Mouse (Mus musculus) lung, embryonic 16.5 days (tissue): ENCODE results near the gene Plac1. TPM values are rescaled to one million over a fixed set of nuclear protein-coding genes. Genes with fewer than 3 reads are reported as not detected.
"Not testable (repeated sequence)": the region's sequence is repeated elsewhere in the genome, so short reads cannot be mapped to it uniquely, and the experiment has no call there.

Experiments used
- ATAC-seq: fragments of 200-750 bp; cut with Nextera tagmentation; 2 replicates; pipeline ENCODE4 v1.8.0; 2017; ENCODE audit warnings: low read depth, mild to moderate bottlenecking, moderate library complexity
- H3K27ac ChIP-seq: fragments of 300-500 bp; sonication (generic); 2 replicates; pipeline ENCODE4 v1.5.1; 2014; ENCODE audit warnings: mild to moderate bottlenecking, control low read depth, low read length
- H3K27me3 ChIP-seq: fragments of 300-500 bp; sonication (generic); 2 replicates; pipeline ENCODE4 v1.6.1; 2014; ENCODE audit warnings: low read depth, low read length, mixed read lengths; ENCODE audit not compliant: control insufficient read depth, insufficient read depth
- H3K36me3 ChIP-seq: fragments of 300-500 bp; sonication (generic); 2 replicates; pipeline ENCODE4 v1.6.1; 2014; ENCODE audit warnings: low read length; ENCODE audit not compliant: control insufficient read depth, insufficient read depth
- H3K4me1 ChIP-seq: fragments of 300-500 bp; sonication (generic); replicated peaks from 2 replicates; pipeline ENCODE4 v1.6.1; 2014; ENCODE audit warnings: low read length, mixed read lengths; ENCODE audit not compliant: control insufficient read depth, insufficient read depth
- H3K4me2 ChIP-seq: fragments of 300-500 bp; sonication (generic); 2 replicates; pipeline ENCODE4 v1.6.1; 2014; ENCODE audit warnings: low read depth, low read length, control low read depth
- H3K4me3 ChIP-seq: fragments of 300-500 bp; sonication (generic); 2 replicates; pipeline ENCODE4 v1.5.1; 2014; ENCODE audit warnings: mild to moderate bottlenecking, low read length, control low read depth
- H3K9ac ChIP-seq: fragments of 300-500 bp; sonication (generic); 2 replicates; pipeline ENCODE4 v1.6.1; 2014; ENCODE audit warnings: low read length, control low read depth
- H3K9me3 ChIP-seq: fragments of 300-500 bp; sonication (generic); 2 replicates; pipeline ENCODE4 v1.6.1; 2016; ENCODE audit warnings: low read length; ENCODE audit not compliant: control insufficient read depth
- WGBS: fragments of 180-500 bp; shearing (Covaris S2); extraction: QIAGEN DNeasy Blood & Tissue Kit; methylation state at CpG from one replicate; pipeline ENCODE4 v1.1.7; 2014; 5-methylcytosine and 5-hydroxymethylcytosine counted together
- polyA plus RNA-seq: library from polyadenylated mRNA; unstranded; fragments of >200 nt; fragmentation: Nextera tagmentation; extraction: Ambion mirVana; gene quantifications from 2 replicates; pipeline ENCODE4 v1.2.1, GENCODE M21; 2015

Gene Plac1
- 19.5 and 21.1 TPM in 2 replicates for polyA plus RNA-seq

DNA sequence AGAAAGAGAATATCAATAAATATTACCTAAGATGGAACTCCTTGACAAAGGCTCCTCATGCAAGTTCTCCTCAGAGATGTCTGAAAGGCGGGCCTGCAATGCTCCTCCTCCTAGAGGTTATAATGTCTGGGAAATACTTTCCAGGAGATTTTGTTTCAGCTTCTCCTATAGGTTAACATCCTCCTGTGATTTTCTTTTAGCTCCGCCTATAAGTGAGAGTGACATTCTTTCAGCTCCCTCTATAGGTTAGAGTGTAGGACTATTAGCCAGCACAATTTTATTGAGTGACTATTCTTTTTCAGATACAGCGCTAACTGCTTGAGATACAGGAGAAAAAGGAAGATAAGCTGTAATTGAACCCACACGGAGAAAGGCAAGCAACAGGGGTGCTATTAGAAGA lies at the start of gene Plac1:
Plac1 (minus strand) TSS at position 101 of the 400 bp plus-strand sequence.
- Histone ChIP-seq H3K4me1 (no peaks in the 10 kb centered on the region), H3K27ac (no peak within 1 kb of the TSS), H3K36me3 (no peaks in the 10 kb centered on the region), H3K9ac (no peak within 1 kb of the TSS), H3K9me3 (no peaks in the 10 kb centered on the region), H3K4me3 (no peak within 1 kb of the TSS), H3K4me2 (no peak within 1 kb of the TSS), H3K27me3 (no peaks in the 10 kb centered on the region)
- WGBS, result 76% methylated on average over 4 of the region's 4 CpGs
- ATAC-seq, result no peak

GRCm38 (mm10) chrX:53287924-53288323 lies 48.0 kb upstream of the Plac1 start:
- peak; percentile 76; the same call in 1 of the 2 replicates for ATAC-seq
- Histone ChIP-seq H3K4me2 (no peak overlapping the region), H3K27ac (peak overlapping the region; percentile 46; the same call in 1 of the 2 replicates), H3K36me3 (no peaks in the 10 kb centered on the region), H3K4me3 (no peak overlapping the region), H3K9me3 (no peaks in the 10 kb centered on the region), H3K4me1 (no peaks in the 10 kb centered on the region), H3K9ac (no peak overlapping the region), H3K27me3 (no peaks in the 10 kb centered on the region)
- 38% methylated on average over 5 of the region's 5 CpGs for WGBS

GRCm38 (mm10) chrX:53273124-53273523 lies 33.2 kb upstream of the Plac1 start, which contains the start of gene Fam122c:
Gene Fam122c, plus strand, starts transcription at chrX:53273424.
- H3K4me3 ChIP-seq, result no peak within 1 kb of the TSS
- no peak within 1 kb of the TSS for H3K4me2 ChIP-seq
- no peaks in the 10 kb centered on the region for H3K27me3 ChIP-seq
- no peak within 1 kb of the TSS for H3K27ac ChIP-seq
- no peaks in the 10 kb centered on the region for H3K9me3 ChIP-seq
- WGBS, result 44% methylated on average over 1 of the region's 1 CpGs
- H3K9ac ChIP-seq, result no peak within 1 kb of the TSS
- H3K4me1 ChIP-seq, result no peaks in the 10 kb centered on the region
- no peak for ATAC-seq
- no peaks in the 10 kb centered on the region for H3K36me3 ChIP-seq

GRCm38 (mm10) chrX:53271628-53272027 lies 31.7 kb upstream of the Plac1 start:
- H3K36me3 ChIP-seq, H3K9ac ChIP-seq, H3K9me3 ChIP-seq, H3K4me1 ChIP-seq, H3K27ac ChIP-seq, H3K4me2 ChIP-seq, ATAC-seq, H3K4me3 ChIP-seq, H3K27me3 ChIP-seq: not testable (repeated sequence)
- WGBS, result 74% methylated on average over 3 of the region's 3 CpGs

- Histone ChIP-seq H3K36me3 (no peaks in the 10 kb centered on the region), H3K27me3 (no peaks in the 10 kb centered on the region), H3K9ac (no peak overlapping the region), H3K9me3 (no peaks in the 10 kb centered on the region), H3K4me2 (peak overlapping the region; percentile 74), H3K4me3 (peak overlapping the region; percentile 66), H3K4me1 (0 out of 2 replicates have a peak, but pooled peaks cover 2% of the 10 kb centered on the region), H3K27ac (peak overlapping the region; percentile 59; the same call in 1 of the 2 replicates)
- ATAC-seq, result peak; percentile 13; the same call in 1 of the 2 replicates
- WGBS, result 12% methylated on average over 10 of the region's 10 CpGs
Measured at GRCm38 (mm10) chrX:53270063-53270432, 30.1 kb upstream of the Plac1 start.

GRCm38 (mm10) chrX:53269289-53270062 lies 29.6 kb upstream of the Plac1 start, which contains the start of gene Fam122b:
Gene Fam122b, minus strand, starts transcription at chrX:53269805.
- H3K4me1 ChIP-seq, result 0 out of 2 replicates have a peak, but pooled peaks cover 2% of the 10 kb centered on the region
- H3K4me3 ChIP-seq, result peak within 1 kb of the TSS; percentile 66
- H3K4me2 ChIP-seq, result peak within 1 kb of the TSS; percentile 74
- H3K27ac ChIP-seq, result peak within 1 kb of the TSS; percentile 81
- H3K9me3 ChIP-seq, result no peaks in the 10 kb centered on the region
- H3K27me3 ChIP-seq, result no peaks in the 10 kb centered on the region
- WGBS, result 14% methylated on average over 40 of the region's 40 CpGs
- ATAC-seq, result peak; percentile 86
- H3K9ac ChIP-seq, result peak within 1 kb of the TSS; percentile 69
- no peaks in the 10 kb centered on the region for H3K36me3 ChIP-seq

- 14% methylated on average over 10 of the region's 10 CpGs for WGBS
- peak overlapping the region; percentile 74 for H3K4me2 ChIP-seq
- H3K4me3 ChIP-seq, result peak overlapping the region; percentile 66
- no peaks in the 10 kb centered on the region for H3K27me3 ChIP-seq
- 0 out of 2 replicates have a peak, but pooled peaks cover 2% of the 10 kb centered on the region for H3K4me1 ChIP-seq
- H3K9ac ChIP-seq, result peak overlapping the region; percentile 69
- H3K36me3 ChIP-seq, result no peaks in the 10 kb centered on the region
- H3K9me3 ChIP-seq, result no peaks in the 10 kb centered on the region
- peak; percentile 93 for ATAC-seq
- peak overlapping the region; percentile 81 for H3K27ac ChIP-seq
Measured at GRCm38 (mm10) chrX:53268856-53269255, 28.9 kb upstream of the Plac1 start.

- Histone ChIP-seq H3K36me3 (no peaks in the 10 kb centered on the region), H3K9ac (no peak overlapping the region), H3K27me3 (no peaks in the 10 kb centered on the region), H3K4me1 (0 out of 2 replicates have a peak, but pooled peaks cover 2% of the 10 kb centered on the region), H3K4me2 (no peak overlapping the region), H3K4me3 (no peak overlapping the region), H3K9me3 (no peaks in the 10 kb centered on the region), H3K27ac (no peak overlapping the region)
- no peak for ATAC-seq
- 52% methylated on average over 9 of the region's 9 CpGs for WGBS
Measured at GRCm38 (mm10) chrX:53266186-53266585, 26.3 kb upstream of the Plac1 start.

GRCm38 (mm10) chrX:53255195-53255594 lies 15.3 kb upstream of the Plac1 start:
- Histone ChIP-seq H3K9me3 (no peaks in the 10 kb centered on the region), H3K4me3 (no peak overlapping the region), H3K4me2 (no peak overlapping the region), H3K36me3 (peaks cover 2% of the 10 kb centered on the region), H3K9ac (no peak overlapping the region), H3K27me3 (no peaks in the 10 kb centered on the region), H3K4me1 (no peaks in the 10 kb centered on the region), H3K27ac (no peak overlapping the region)
- no peak for ATAC-seq
